Mouse (Mus musculus): ENCODE measurements at regions not wholly inside any gene's neighbourhood (a gene's known extent, or its start where the extent isn't known, plus 50 kb on each side); places are given as distances from the start of the nearest gene placed in this dataset.

GRCm38 (mm10) chr13:85458611-85459010 lies 169.7 kb upstream of the Rasa1 start:
- TF ChIP-seq CTCF (IDR thresholded peaks at IDR 0.05; ENCODE audit: low read depth, low read length) = no peak
- TF ChIP-seq POLR2A (IDR thresholded peaks at IDR 0.05; ENCODE audit: extremely low read depth, insufficient read depth, low read length) = no peak
- Histone ChIP-seq H3K9ac (ENCODE audit: low read depth, low read length) (no peak overlapping the region), H3K27ac (replicated peaks; ENCODE audit: insufficient read depth, low read depth, low read length) (no peak overlapping the region), H3K4me1 (ENCODE audit: control insufficient read depth, insufficient read depth, low read length) (no peaks in the 10 kb centered on the region), H3K4me3 (ENCODE audit: insufficient read depth, low read depth, low read length) (no peak overlapping the region), H3K79me2 (ENCODE audit: control insufficient read depth, insufficient read depth, low read length) (no peaks in the 10 kb centered on the region), H3K27me3 (ENCODE audit: control insufficient read depth, insufficient read depth, low read length) (no peaks in the 10 kb centered on the region), H3K36me3 (ENCODE audit: control insufficient read depth, insufficient read depth, low read length) (no peaks in the 10 kb centered on the region)
- DNase-seq (ENCODE audit: extremely low read depth, low read depth, low spot score) = no peak

GRCm38 (mm10) chr13:85439581-85439980 lies 150.7 kb upstream of the Rasa1 start:
- Histone ChIP-seq H3K27ac (replicated peaks; ENCODE audit: insufficient read depth, low read depth, low read length) (no peak overlapping the region), H3K9ac (ENCODE audit: low read depth, low read length) (no peak overlapping the region), H3K27me3 (ENCODE audit: control insufficient read depth, insufficient read depth, low read length) (no peaks in the 10 kb centered on the region), H3K4me3 (ENCODE audit: insufficient read depth, low read depth, low read length) (no peak overlapping the region), H3K36me3 (ENCODE audit: control insufficient read depth, insufficient read depth, low read length) (no peaks in the 10 kb centered on the region), H3K79me2 (ENCODE audit: control insufficient read depth, insufficient read depth, low read length) (no peaks in the 10 kb centered on the region), H3K4me1 (ENCODE audit: control insufficient read depth, insufficient read depth, low read length) (no peaks in the 10 kb centered on the region)
- no peak for TF ChIP-seq CTCF (IDR thresholded peaks at IDR 0.05; ENCODE audit: low read depth, low read length)
- TF ChIP-seq POLR2A (IDR thresholded peaks at IDR 0.05; ENCODE audit: extremely low read depth, insufficient read depth, low read length) = no peak
- WGBS = 100% methylated on average over 1 of the region's 1 CpGs
- DNase-seq (ENCODE audit: extremely low read depth, low read depth, low spot score) = no peak

DNA sequence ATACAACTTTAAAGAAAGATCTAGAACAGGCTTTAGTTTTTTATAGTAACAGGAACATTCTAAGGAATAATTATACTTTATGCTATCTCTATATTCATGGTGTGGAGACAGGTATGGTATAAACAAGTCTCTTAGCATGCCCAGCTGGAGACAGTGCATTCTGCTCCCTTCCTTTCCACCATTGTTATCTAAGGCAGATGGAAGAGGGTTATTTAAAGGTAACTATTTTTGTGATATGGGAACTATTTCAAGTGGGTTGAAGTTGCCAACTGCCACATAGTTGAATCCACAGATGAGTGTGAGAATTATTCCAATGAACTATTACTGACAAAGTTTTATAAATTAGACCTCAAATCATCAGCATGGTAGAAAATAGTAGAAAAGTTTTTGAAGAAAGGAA lies 148.9 kb upstream of the Rasa1 start:
- no peaks in the 10 kb centered on the region for H3K36me3 ChIP-seq (ENCODE audit: control insufficient read depth, insufficient read depth, low read length)
- no peak overlapping the region for H3K4me3 ChIP-seq (ENCODE audit: insufficient read depth, low read depth, low read length)
- no peaks in the 10 kb centered on the region for H3K27me3 ChIP-seq (ENCODE audit: control insufficient read depth, insufficient read depth, low read length)
- no peak overlapping the region for H3K9ac ChIP-seq (ENCODE audit: low read depth, low read length)
- no peak overlapping the region for H3K27ac ChIP-seq (replicated peaks; ENCODE audit: insufficient read depth, low read depth, low read length)
- no peaks in the 10 kb centered on the region for H3K4me1 ChIP-seq (ENCODE audit: control insufficient read depth, insufficient read depth, low read length)
- H3K79me2 ChIP-seq (ENCODE audit: control insufficient read depth, insufficient read depth, low read length) = no peaks in the 10 kb centered on the region
- TF ChIP-seq CTCF (IDR thresholded peaks at IDR 0.05; ENCODE audit: low read depth, low read length) (no peak), POLR2A (IDR thresholded peaks at IDR 0.05; ENCODE audit: extremely low read depth, insufficient read depth, low read length) (no peak)
- no peak for DNase-seq (ENCODE audit: extremely low read depth, low read depth, low spot score)

DNA sequence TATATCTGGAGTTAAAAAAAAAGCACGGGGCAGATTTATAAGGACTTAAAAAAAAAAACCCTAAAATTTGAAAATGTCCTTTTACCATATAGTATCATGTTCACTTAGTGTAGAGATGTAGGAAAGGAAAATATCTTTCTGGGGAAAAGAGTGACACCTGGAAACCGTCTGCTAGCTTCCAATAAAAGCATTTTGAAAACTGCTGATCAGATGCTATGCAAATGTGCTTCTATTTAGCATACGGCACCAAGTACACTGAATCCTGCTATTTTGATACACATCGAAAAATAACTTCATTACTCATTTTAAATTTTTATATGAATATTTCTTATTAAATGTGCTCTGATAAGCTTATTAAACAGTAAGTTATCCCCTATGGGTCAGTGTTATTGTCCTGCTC lies 148.1 kb upstream of the Rasa1 start:
- H3K4me1 ChIP-seq (ENCODE audit: control insufficient read depth, insufficient read depth, low read length) = no peaks in the 10 kb centered on the region
- H3K79me2 ChIP-seq (ENCODE audit: control insufficient read depth, insufficient read depth, low read length) = no peaks in the 10 kb centered on the region
- DNase-seq (ENCODE audit: extremely low read depth, low read depth, low spot score) = no peak
- 86% methylated on average over 4 of the region's 4 CpGs for WGBS
- H3K9ac ChIP-seq (ENCODE audit: low read depth, low read length) = no peak overlapping the region
- TF ChIP-seq CTCF (IDR thresholded peaks at IDR 0.05; ENCODE audit: low read depth, low read length) = no peak
- no peak for TF ChIP-seq POLR2A (IDR thresholded peaks at IDR 0.05; ENCODE audit: extremely low read depth, insufficient read depth, low read length)
- H3K27ac ChIP-seq (replicated peaks; ENCODE audit: insufficient read depth, low read depth, low read length) = no peak overlapping the region
- no peak overlapping the region for H3K4me3 ChIP-seq (ENCODE audit: insufficient read depth, low read depth, low read length)
- no peaks in the 10 kb centered on the region for H3K36me3 ChIP-seq (ENCODE audit: control insufficient read depth, insufficient read depth, low read length)
- H3K27me3 ChIP-seq (ENCODE audit: control insufficient read depth, insufficient read depth, low read length) = no peaks in the 10 kb centered on the region

GRCm38 (mm10) chr13:85436254-85436653 lies 147.3 kb upstream of the Rasa1 start:
- no peak for DNase-seq (ENCODE audit: extremely low read depth, low read depth, low spot score)
- Histone ChIP-seq H3K4me1 (ENCODE audit: control insufficient read depth, insufficient read depth, low read length) (no peaks in the 10 kb centered on the region), H3K4me3 (ENCODE audit: insufficient read depth, low read depth, low read length) (no peak overlapping the region), H3K27me3 (ENCODE audit: control insufficient read depth, insufficient read depth, low read length) (no peaks in the 10 kb centered on the region), H3K79me2 (ENCODE audit: control insufficient read depth, insufficient read depth, low read length) (no peaks in the 10 kb centered on the region), H3K36me3 (ENCODE audit: control insufficient read depth, insufficient read depth, low read length) (no peaks in the 10 kb centered on the region), H3K27ac (replicated peaks; ENCODE audit: insufficient read depth, low read depth, low read length) (no peak overlapping the region), H3K9ac (ENCODE audit: low read depth, low read length) (no peak overlapping the region)
- TF ChIP-seq CTCF (IDR thresholded peaks at IDR 0.05; ENCODE audit: low read depth, low read length) = no peak
- 74% methylated on average over 1 of the region's 1 CpGs for WGBS

DNA sequence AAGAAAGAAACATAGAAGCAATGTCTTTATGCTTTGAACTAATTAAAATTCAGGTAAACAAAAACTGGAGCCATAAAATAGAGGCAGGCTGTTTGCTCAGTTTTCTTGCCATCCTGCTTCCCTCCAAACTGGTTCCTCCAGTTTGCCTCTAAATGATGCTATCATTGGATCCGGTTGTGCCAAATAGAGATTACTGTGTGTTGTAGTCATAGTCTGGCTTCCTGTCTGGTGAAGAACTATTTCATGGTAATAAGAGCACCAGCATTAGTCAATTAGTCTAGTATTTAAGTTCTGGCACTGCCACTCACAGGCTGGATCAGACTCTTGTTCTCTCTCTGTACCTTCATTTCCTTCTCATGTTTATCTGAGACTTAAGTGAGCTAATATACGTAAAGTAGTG lies 141.9 kb upstream of the Rasa1 start:
- no peak overlapping the region for H3K9ac ChIP-seq (ENCODE audit: low read depth, low read length)
- H3K4me1 ChIP-seq (ENCODE audit: control insufficient read depth, insufficient read depth, low read length) = no peaks in the 10 kb centered on the region
- H3K27me3 ChIP-seq (ENCODE audit: control insufficient read depth, insufficient read depth, low read length) = no peaks in the 10 kb centered on the region
- no peak for TF ChIP-seq CTCF (IDR thresholded peaks at IDR 0.05; ENCODE audit: low read depth, low read length)
- no peak for TF ChIP-seq POLR2A (IDR thresholded peaks at IDR 0.05; ENCODE audit: extremely low read depth, insufficient read depth, low read length)
- no peak overlapping the region for H3K27ac ChIP-seq (replicated peaks; ENCODE audit: insufficient read depth, low read depth, low read length)
- H3K36me3 ChIP-seq (ENCODE audit: control insufficient read depth, insufficient read depth, low read length) = no peaks in the 10 kb centered on the region
- no peak overlapping the region for H3K4me3 ChIP-seq (ENCODE audit: insufficient read depth, low read depth, low read length)
- H3K79me2 ChIP-seq (ENCODE audit: control insufficient read depth, insufficient read depth, low read length) = no peaks in the 10 kb centered on the region
- no peak for DNase-seq (ENCODE audit: extremely low read depth, low read depth, low spot score)
- WGBS = 82% methylated on average over 2 of the region's 2 CpGs
